Mouse (Mus musculus): Measurements from ENCODE around the gene Rab6b. TPM values are rescaled to one million over a fixed set of nuclear protein-coding genes. Genes with fewer than 3 reads are reported as not detected.

Gene Rab6b
- polyA plus RNA-seq, 1 experiment = 21.3 TPM

DNA sequence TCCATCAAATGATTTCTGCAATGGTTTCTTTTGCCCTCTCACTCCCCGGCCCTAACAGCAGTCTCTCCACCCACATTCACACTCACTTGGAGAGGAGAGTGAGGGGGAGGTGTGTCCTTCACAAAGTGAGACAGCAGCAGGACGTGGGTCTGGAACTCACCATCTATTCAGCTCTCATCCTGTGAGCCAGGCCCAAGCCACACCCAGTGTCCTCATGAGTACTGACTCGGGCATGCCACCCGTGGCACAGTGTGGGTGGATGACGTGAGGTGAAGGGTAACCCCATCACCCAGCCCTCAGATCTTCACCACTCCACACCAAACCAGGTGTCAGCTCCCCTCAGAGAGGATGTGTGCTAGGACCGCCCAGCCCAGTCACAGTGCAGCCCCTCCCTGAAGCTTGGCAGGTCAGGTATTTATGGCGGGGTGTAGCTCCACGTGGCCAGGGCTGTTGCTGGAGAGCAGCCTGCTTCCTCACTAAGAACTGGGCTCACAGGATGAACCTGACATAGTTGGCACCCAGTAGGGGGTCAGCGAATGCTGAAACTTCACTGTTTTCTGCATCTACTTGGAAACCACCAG lies 23.0 kb downstream of the Rab6b start:
- no peak for DNase-seq
- 53% methylated on average over 9 of the region's 9 CpGs for WGBS
- no peak for TF ChIP-seq POLR2A (IDR thresholded peaks at IDR 0.05; ENCODE audit: borderline replicate concordance, extremely low read depth, low read depth, low read length)
- TF ChIP-seq CTCF (IDR thresholded peaks at IDR 0.05; ENCODE audit: insufficient read depth, low read length) = no peak
- no peaks in the 10 kb centered on the region for H3K4me1 ChIP-seq (ENCODE audit: control insufficient read depth, insufficient read depth, low read length)
- H3K4me3 ChIP-seq (replicated peaks; ENCODE audit: extremely low read depth, low read depth, low read length) = no peak overlapping the region

GRCm38 (mm10) chr9:103139481-103139880 lies 27.9 kb downstream of the Rab6b start:
- no peak for DNase-seq
- no peak for TF ChIP-seq CTCF (IDR thresholded peaks at IDR 0.05; ENCODE audit: insufficient read depth, low read length)
- TF ChIP-seq POLR2A (IDR thresholded peaks at IDR 0.05; ENCODE audit: borderline replicate concordance, extremely low read depth, low read depth, low read length) = no peak

DNA sequence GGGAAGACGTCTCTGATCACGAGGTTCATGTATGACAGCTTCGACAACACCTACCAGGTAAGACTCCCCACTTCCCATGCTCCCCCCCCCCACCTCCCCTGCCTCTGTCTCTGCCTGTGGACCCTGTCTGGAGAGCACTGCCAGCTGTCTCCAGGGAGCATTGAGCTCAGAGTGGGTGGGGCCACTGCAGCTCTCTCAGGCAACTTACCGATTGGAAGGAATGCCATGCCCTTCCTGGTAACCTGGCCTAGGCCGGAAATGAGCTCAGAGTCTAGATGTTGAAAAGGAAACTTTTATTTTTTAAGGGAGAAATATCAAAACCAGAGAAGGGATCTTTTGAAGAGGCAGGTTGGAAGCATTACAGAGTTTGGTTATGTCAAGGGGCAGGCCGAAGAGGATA lies 28.8 kb downstream of the Rab6b start:
- Histone ChIP-seq H3K4me3 (replicated peaks; ENCODE audit: extremely low read depth, low read depth, low read length) (no peak overlapping the region), H3K4me1 (ENCODE audit: control insufficient read depth, insufficient read depth, low read length) (no peaks in the 10 kb centered on the region)
- no peak for DNase-seq
- WGBS = 80% methylated on average over 6 of the region's 6 CpGs
- TF ChIP-seq CTCF (IDR thresholded peaks at IDR 0.05; ENCODE audit: insufficient read depth, low read length) (no peak), POLR2A (IDR thresholded peaks at IDR 0.05; ENCODE audit: borderline replicate concordance, extremely low read depth, low read depth, low read length) (no peak)

More at GRCm38 (mm10) chr9:103139481-103139880, 27.9 kb downstream of the Rab6b start:
- H3K4me3 ChIP-seq (replicated peaks; ENCODE audit: extremely low read depth, low read depth, low read length) = no peak overlapping the region
- no peaks in the 10 kb centered on the region for H3K4me1 ChIP-seq (ENCODE audit: control insufficient read depth, insufficient read depth, low read length)
- 81% methylated on average over 6 of the region's 6 CpGs for WGBS

GRCm38 (mm10) chr9:103141266-103141665 lies 29.7 kb downstream of the Rab6b start:
- WGBS = 92% methylated on average over 7 of the region's 7 CpGs
- Histone ChIP-seq H3K4me3 (replicated peaks; ENCODE audit: extremely low read depth, low read depth, low read length) (no peak overlapping the region), H3K4me1 (ENCODE audit: control insufficient read depth, insufficient read depth, low read length) (no peaks in the 10 kb centered on the region)
- DNase-seq = no peak
- TF ChIP-seq POLR2A (IDR thresholded peaks at IDR 0.05; ENCODE audit: borderline replicate concordance, extremely low read depth, low read depth, low read length) = no peak
- no peak for TF ChIP-seq CTCF (IDR thresholded peaks at IDR 0.05; ENCODE audit: insufficient read depth, low read length)

DNA sequence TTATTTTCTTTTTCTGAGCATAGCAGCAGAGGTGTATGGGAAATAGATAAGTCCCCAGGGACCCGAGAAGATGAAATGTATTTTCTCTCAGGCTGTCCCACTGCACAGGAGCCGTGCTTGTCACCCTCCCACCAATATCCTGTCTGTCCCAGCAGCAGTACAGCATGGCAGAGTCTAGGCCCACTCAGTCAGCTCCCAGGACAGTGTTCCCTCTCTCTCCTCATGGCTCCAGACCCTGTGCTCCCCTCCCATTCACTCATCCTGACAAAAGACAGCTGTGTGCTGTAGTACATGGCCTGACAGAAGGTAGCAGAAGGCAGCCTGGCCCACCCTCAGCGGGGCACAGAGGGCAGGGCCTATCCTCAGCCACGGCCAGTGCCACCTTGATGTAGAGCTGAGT lies 32.3 kb downstream of the Rab6b start:
- Histone ChIP-seq H3K4me3 (replicated peaks; ENCODE audit: extremely low read depth, low read depth, low read length) (no peak overlapping the region), H3K4me1 (ENCODE audit: control insufficient read depth, insufficient read depth, low read length) (no peaks in the 10 kb centered on the region)
- 51% methylated on average over 4 of the region's 4 CpGs for WGBS
- TF ChIP-seq CTCF (IDR thresholded peaks at IDR 0.05; ENCODE audit: insufficient read depth, low read length) (no peak), POLR2A (IDR thresholded peaks at IDR 0.05; ENCODE audit: borderline replicate concordance, extremely low read depth, low read depth, low read length) (no peak)
- no peak for DNase-seq

GRCm38 (mm10) chr9:103145351-103145750 lies 33.8 kb downstream of the Rab6b start:
- no peak for DNase-seq
- Histone ChIP-seq H3K4me1 (ENCODE audit: control insufficient read depth, insufficient read depth, low read length) (no peaks in the 10 kb centered on the region), H3K4me3 (replicated peaks; ENCODE audit: extremely low read depth, low read depth, low read length) (no peak overlapping the region)
- TF ChIP-seq POLR2A (IDR thresholded peaks at IDR 0.05; ENCODE audit: borderline replicate concordance, extremely low read depth, low read depth, low read length) (no peak), CTCF (IDR thresholded peaks at IDR 0.05; ENCODE audit: insufficient read depth, low read length) (no peak)
- 76% methylated on average over 5 of the region's 5 CpGs for WGBS

GRCm38 (mm10) chr9:103146257-103146656 lies 34.7 kb downstream of the Rab6b start:
- no peak overlapping the region for H3K4me3 ChIP-seq (replicated peaks; ENCODE audit: extremely low read depth, low read depth, low read length)
- no peaks in the 10 kb centered on the region for H3K4me1 ChIP-seq (ENCODE audit: control insufficient read depth, insufficient read depth, low read length)
- DNase-seq = no peak
- WGBS = 87% methylated on average over 10 of the region's 10 CpGs
- TF ChIP-seq CTCF (IDR thresholded peaks at IDR 0.05; ENCODE audit: insufficient read depth, low read length) = no peak
- no peak for TF ChIP-seq POLR2A (IDR thresholded peaks at IDR 0.05; ENCODE audit: borderline replicate concordance, extremely low read depth, low read depth, low read length)

DNA sequence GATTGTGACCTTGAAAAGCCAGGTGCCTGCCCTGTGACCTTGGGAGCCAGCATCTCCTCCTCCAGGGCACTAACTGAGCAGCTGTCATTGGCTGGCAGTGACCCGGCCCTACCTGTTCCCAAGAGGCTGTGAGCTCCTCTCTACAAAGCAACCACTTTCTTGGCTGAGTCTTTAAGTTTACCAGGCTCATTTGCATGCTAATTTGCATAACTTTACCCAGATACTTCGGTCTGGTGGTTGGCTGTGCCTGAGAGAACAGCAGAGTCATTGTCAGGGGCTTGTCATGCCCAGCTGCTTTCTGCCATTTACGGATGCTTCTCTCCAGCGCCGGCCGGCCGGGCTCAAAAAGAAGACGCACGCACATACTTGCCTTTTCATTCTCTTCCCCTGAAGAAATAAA lies 35.1 kb downstream of the Rab6b start:
- H3K4me3 ChIP-seq (replicated peaks; ENCODE audit: extremely low read depth, low read depth, low read length) = no peak overlapping the region
- TF ChIP-seq POLR2A (IDR thresholded peaks at IDR 0.05; ENCODE audit: borderline replicate concordance, extremely low read depth, low read depth, low read length) (no peak), CTCF (IDR thresholded peaks at IDR 0.05; ENCODE audit: insufficient read depth, low read length) (no peak)
- no peaks in the 10 kb centered on the region for H3K4me1 ChIP-seq (ENCODE audit: control insufficient read depth, insufficient read depth, low read length)
- DNase-seq = no peak
- WGBS = 53% methylated on average over 9 of the region's 9 CpGs

DNA sequence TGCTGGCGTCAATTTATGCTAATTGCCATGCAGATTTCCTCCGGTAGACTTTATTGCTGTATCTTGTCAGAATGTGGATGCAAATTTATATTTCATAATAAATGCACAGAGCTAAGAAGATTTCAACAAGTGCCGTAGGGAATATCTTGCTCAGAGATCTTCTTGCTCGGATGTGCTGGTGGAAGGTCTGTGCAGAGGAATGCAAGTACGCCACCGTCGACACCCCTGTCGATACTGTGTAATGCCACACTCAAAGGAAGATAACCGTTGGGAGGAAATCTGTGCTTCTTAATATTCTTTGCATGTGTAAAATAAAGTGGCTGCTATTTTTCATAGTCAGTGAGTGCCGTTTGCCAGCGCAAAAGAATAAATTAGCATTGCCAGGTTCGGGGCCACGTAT lies 35.5 kb downstream of the Rab6b start:
- H3K4me3 ChIP-seq (replicated peaks; ENCODE audit: extremely low read depth, low read depth, low read length) = no peak overlapping the region
- H3K4me1 ChIP-seq (ENCODE audit: control insufficient read depth, insufficient read depth, low read length) = no peaks in the 10 kb centered on the region
- DNase-seq = no peak
- 71% methylated on average over 13 of the region's 13 CpGs for WGBS
- TF ChIP-seq POLR2A (IDR thresholded peaks at IDR 0.05; ENCODE audit: borderline replicate concordance, extremely low read depth, low read depth, low read length) (no peak), CTCF (IDR thresholded peaks at IDR 0.05; ENCODE audit: insufficient read depth, low read length) (no peak)

DNA sequence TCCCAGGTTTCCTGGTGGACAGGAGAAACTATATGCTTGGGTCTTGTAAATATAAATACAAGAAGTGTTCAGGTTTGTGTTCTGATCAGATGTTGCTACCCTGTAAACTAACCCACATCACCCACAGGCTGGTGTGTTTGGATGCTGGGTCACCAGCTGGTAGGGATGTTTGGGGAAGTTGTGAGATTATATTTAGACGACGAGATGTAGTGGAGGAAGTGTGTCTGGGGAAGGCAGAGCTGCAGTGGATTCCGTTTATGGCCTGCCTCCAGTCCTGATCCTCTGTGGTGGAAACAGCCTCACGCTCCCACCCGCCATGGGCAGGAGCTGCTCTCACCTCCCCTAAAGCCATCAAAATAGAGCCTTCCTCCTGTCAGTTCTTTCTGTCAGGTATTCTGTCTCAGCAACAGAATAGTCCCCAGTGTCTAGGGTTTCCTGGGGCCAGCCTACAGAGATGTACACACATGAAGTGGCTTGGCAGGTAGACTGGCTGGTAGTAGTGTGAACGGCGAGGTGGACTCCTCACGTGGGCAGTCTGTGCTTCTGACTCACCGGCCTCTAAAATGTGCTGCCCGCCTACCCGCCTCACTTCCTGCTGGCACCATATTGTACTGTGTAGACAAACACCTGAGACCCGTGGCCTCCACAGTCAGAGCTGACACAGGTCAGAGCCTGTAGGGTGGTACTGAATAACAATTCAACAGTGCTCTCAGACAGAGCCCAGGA lies 37.6 kb downstream of the Rab6b start:
- Histone ChIP-seq H3K4me3 (replicated peaks; ENCODE audit: extremely low read depth, low read depth, low read length) (no peak overlapping the region), H3K4me1 (ENCODE audit: control insufficient read depth, insufficient read depth, low read length) (no peaks in the 10 kb centered on the region)
- WGBS = 69% methylated on average over 12 of the region's 12 CpGs
- DNase-seq = no peak
- TF ChIP-seq CTCF (IDR thresholded peaks at IDR 0.05; ENCODE audit: insufficient read depth, low read length) (no peak), POLR2A (IDR thresholded peaks at IDR 0.05; ENCODE audit: borderline replicate concordance, extremely low read depth, low read depth, low read length) (no peak)

Data from lung, adult 2 months (tissue).